Mouse (Mus musculus) ES-E14 (cell line): ENCODE results near the gene Atp11c. TPM values are rescaled to one million over a fixed set of nuclear protein-coding genes. Genes with fewer than 3 reads are reported as not detected.

Source experiments
- DNase-seq: peaks from one replicate; pipeline ENCODE4 v3.0.0-alpha.2; 2013; ENCODE audit warnings: low read depth, low spot score
- H3K27ac ChIP-seq: 2 replicates; pipeline ENCODE4 v1.5.1; 2012; ENCODE audit warnings: low read depth, mild to moderate bottlenecking, low read length, moderate library complexity, mixed read lengths; ENCODE audit not compliant: poor library complexity, insufficient read depth, severe bottlenecking
- H3K36me3 ChIP-seq: 2 replicates; pipeline ENCODE4 v1.6.1; 2012; ENCODE audit warnings: mild to moderate bottlenecking, low read length, moderate library complexity, mixed read lengths; ENCODE audit not compliant: control insufficient read depth, poor library complexity, insufficient read depth, severe bottlenecking
- H3K4me1 ChIP-seq, 2 experiments: fragments of 150-350 bp in 1 of 2; sonication (generic) in 1 of 2; 2 replicates each; pipeline ENCODE4 v1.6.1; 2012; ENCODE audit warnings: low read length in 2 of 2, mild to moderate bottlenecking in 1 of 2, mixed read lengths in 1 of 2; ENCODE audit not compliant: control insufficient read depth in 2 of 2, insufficient read depth in 2 of 2, poor library complexity in 1 of 2
- H3K4me3 ChIP-seq, 2 experiments: fragments of 150-350 bp in 1 of 2; sonication (generic) in 1 of 2; 2 replicates each; pipeline ENCODE4 v1.5.1; 2012; ENCODE audit warnings: low read length in 2 of 2, low read depth in 1 of 2, mild to moderate bottlenecking in 1 of 2, mixed read lengths in 1 of 2; ENCODE audit not compliant: insufficient read depth in 1 of 2, poor library complexity in 1 of 2, severe bottlenecking in 1 of 2
- H3K9ac ChIP-seq: 2 replicates; pipeline ENCODE4 v1.6.1; 2012; ENCODE audit warnings: low read depth, mild to moderate bottlenecking, low read length, mixed read lengths; ENCODE audit not compliant: poor library complexity, insufficient read depth, severe bottlenecking
- H3K9me3 ChIP-seq: fragments of 150-350 bp; sonication (generic); 2 replicates; pipeline ENCODE4 v1.6.1; 2012; ENCODE audit warnings: low read depth, mild to moderate bottlenecking, low read length; ENCODE audit not compliant: control insufficient read depth, insufficient read depth
- CHD2 ChIP-seq: IDR thresholded peaks from 2 replicates; pipeline ENCODE4 v1.6.1; 2014; ENCODE audit warnings: mild to moderate bottlenecking, low read depth, low read length, inconsistent platforms
- HCFC1 ChIP-seq: IDR thresholded peaks from 2 replicates; pipeline ENCODE4 v1.6.1; 2012; ENCODE audit warnings: low read length, inconsistent platforms, borderline replicate concordance; ENCODE audit not compliant: insufficient read depth
- MAFK ChIP-seq: IDR thresholded peaks from 2 replicates; pipeline ENCODE4 v1.6.1; 2014; ENCODE audit warnings: mild to moderate bottlenecking, low read depth, low read length, inconsistent platforms; ENCODE audit not compliant: insufficient read depth
- ZC3H11A ChIP-seq: IDR thresholded peaks from 2 replicates; pipeline ENCODE4 v1.6.1; 2012; ENCODE audit warnings: low read depth, mild to moderate bottlenecking, inconsistent platforms, low read length, borderline replicate concordance
- ZNF384 ChIP-seq: IDR thresholded peaks from 2 replicates; pipeline ENCODE4 v1.6.1; 2012; ENCODE audit warnings: low read depth, low read length, inconsistent platforms
- in situ Hi-C, 2 experiments: fragments of 600-800 bp; cut with MboI; formaldehyde crosslinking; loops; one replicate each; pipeline ENCODE4 v1.15.1; 2025; ENCODE audit warnings: low sequenced_read_pairs in 2 of 2, inconsistent platforms in 1 of 2; ENCODE audit not compliant: unreplicated experiment in 2 of 2
- total RNA-seq: library from RNA; depleted of rRNA; stranded (reverse); fragments of 300-350 nt; gene quantifications from 2 replicates; pipeline ENCODE4 v1.2.3, GENCODE M21; 2012

Atp11c gene
- total RNA-seq, 1 experiment, result 12.4 TPM

DNA sequence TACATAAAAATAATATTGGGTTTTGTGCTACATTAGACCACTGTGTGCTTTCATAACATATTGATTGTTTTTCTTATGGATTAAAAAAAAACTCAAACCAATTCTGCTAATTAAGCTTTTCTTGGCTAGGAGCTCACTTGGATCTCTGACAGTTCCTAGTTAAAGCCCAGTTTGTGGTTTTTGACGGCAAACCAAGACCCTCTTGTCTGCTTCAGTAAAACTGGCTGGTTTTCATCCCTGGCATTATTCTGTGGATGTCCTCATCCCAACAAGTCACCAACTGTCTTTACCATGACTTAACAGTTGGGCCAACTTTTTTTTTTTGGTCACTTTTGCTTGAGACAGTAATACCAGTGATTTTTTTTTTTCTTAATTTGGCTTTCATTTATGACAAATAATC lies 49.6 kb downstream of the Atp11c start:
- TF ChIP-seq ZC3H11A (no peak), ZNF384 (no peak), HCFC1 (no peak), CHD2 (no peak), MAFK (no peak)
- Histone ChIP-seq H3K9me3 (no peaks in the 10 kb centered on the region), H3K27ac (no peak overlapping the region), H3K4me3 (no peak overlapping the region), H3K36me3 (no peaks in the 10 kb centered on the region), H3K9ac (no peak overlapping the region), H3K4me1 (no peaks in the 10 kb centered on the region; a peak in 1 of 4 replicates)
- in situ Hi-C loops, result no loop called here
- no peak for DNase-seq

GRCm38 (mm10) chrX:60539149-60539548 lies 53.3 kb downstream of the Atp11c start, which contains the start of gene Gm7073:
Gene Gm7073 (minus strand): TSS chrX:60539249.
- no peaks in the 10 kb centered on the region for H3K9me3 ChIP-seq
- in situ Hi-C loops, result no loop called here
- H3K27ac ChIP-seq, result no peak within 1 kb of the TSS
- no peak for DNase-seq
- H3K4me3 ChIP-seq, result no peak within 1 kb of the TSS
- TF ChIP-seq HCFC1, result no peak
- TF ChIP-seq CHD2, result no peak
- TF ChIP-seq ZNF384, result no peak
- TF ChIP-seq ZC3H11A, result no peak
- H3K36me3 ChIP-seq, result no peaks in the 10 kb centered on the region
- no peak within 1 kb of the TSS for H3K9ac ChIP-seq
- H3K4me1 ChIP-seq, result no peaks in the 10 kb centered on the region; a peak in 1 of 4 replicates

DNA sequence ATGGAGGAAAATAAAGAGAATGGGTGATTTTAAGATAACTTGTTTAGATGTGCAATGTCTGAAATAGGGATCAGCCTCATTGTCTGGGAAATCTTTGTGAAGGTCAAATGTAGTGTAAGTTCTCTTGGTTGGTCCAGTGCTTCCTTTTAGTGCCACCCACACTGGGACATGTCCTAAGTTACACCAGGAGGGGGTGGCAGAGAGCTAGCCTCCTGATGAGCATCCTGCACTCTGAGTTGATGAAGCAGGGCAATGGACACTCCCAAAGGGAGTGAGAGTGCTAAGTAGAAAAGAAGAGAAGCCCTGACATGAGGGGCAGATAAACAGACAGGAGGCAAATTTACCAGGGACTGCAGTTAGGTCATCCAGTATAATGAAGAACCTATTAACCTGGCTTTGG lies 88.5 kb downstream of the Atp11c start:
- no peaks in the 10 kb centered on the region for H3K36me3 ChIP-seq
- DNase-seq, result peak; percentile 11
- no peak overlapping the region for H3K27ac ChIP-seq
- in situ Hi-C loops, result loop anchor here in 1 of 2 experiments (10.0 kb wide), 1 partner anchor 391 kb away; the partner anchor contains the start of gene Sox3
- H3K9me3 ChIP-seq, result no peaks in the 10 kb centered on the region
- H3K4me1 ChIP-seq, result no peaks in the 10 kb centered on the region
- no peak for TF ChIP-seq MAFK
- no peak for TF ChIP-seq ZNF384
- no peak for TF ChIP-seq HCFC1
- TF ChIP-seq ZC3H11A, result peak; percentile 43; the same call in 1 of the 2 replicates
- TF ChIP-seq CHD2, result no peak
- no peak overlapping the region for H3K4me3 ChIP-seq
- H3K9ac ChIP-seq, result no peak overlapping the region

- no peak overlapping the region for H3K27ac ChIP-seq
- H3K9ac ChIP-seq, result no peak overlapping the region
- no peaks in the 10 kb centered on the region for H3K36me3 ChIP-seq
- no peaks in the 10 kb centered on the region for H3K4me1 ChIP-seq
- no peak overlapping the region for H3K4me3 ChIP-seq
- in situ Hi-C loops, result loop anchor here in 1 of 2 experiments (10.0 kb wide), 1 partner anchor 547 kb away; no protein-coding TSS in a partner anchor
- no peak for DNase-seq
- no peaks in the 10 kb centered on the region for H3K9me3 ChIP-seq
- TF ChIP-seq ZC3H11A, result no peak
- no peak for TF ChIP-seq ZNF384
- no peak for TF ChIP-seq CHD2
- TF ChIP-seq HCFC1, result no peak
- TF ChIP-seq MAFK, result no peak
Observed at GRCm38 (mm10) chrX:60497750-60498149, 94.7 kb downstream of the Atp11c start.

DNA sequence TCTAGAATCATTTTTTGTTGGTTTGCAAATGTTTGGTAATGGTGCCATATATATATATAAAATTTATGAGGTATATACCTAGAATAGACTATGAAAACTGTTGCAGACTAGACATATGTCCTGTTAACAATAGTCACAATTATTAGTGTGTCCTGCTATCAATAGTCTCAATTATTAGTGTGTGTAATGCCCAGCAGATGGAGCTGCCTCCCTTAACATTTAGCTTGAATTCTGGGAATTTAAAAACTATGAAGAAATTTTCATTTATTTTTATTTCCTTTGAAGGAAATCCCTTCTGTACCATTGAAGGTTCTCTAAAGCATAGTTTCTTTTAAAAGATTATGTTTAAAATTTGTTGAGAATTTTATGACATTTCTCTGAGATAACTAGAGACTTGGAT lies 97.2 kb downstream of the Atp11c start:
- no peak for TF ChIP-seq ZC3H11A
- TF ChIP-seq HCFC1, result no peak
- no peak for TF ChIP-seq CHD2
- no peak for TF ChIP-seq ZNF384
- no peak for TF ChIP-seq MAFK
- no peak for DNase-seq
- Histone ChIP-seq H3K9ac (no peak overlapping the region), H3K4me3 (no peak overlapping the region), H3K9me3 (no peaks in the 10 kb centered on the region), H3K36me3 (no peaks in the 10 kb centered on the region), H3K4me1 (no peaks in the 10 kb centered on the region), H3K27ac (no peak overlapping the region)
- in situ Hi-C loops, result loop anchor here in 1 of 2 experiments (10.0 kb wide), 1 partner anchor 549 kb away; no protein-coding TSS in a partner anchor
